ENCODE assay signal across 8 mouse cellular contexts in genomic region chr9:57831267-57832082, GRCm38 (mm10). TPM values are rescaled to one million over a fixed set of nuclear protein-coding genes. Genes with fewer than 3 reads are reported as not detected.
A peak's percentile ranks its signal among the peaks of the same experiment; 100 is the strongest.
DNase-seq lines count a peak whose midpoint lies in the region; ATAC-seq lines count a peak whose summit lies in the region.

No protein-coding gene starts in this region.

- H3K9ac ChIP-seq in hindbrain, embryonic 13.5 days: peak overlapping the region; percentile 58

- 0 out of 2 replicates have a peak, but pooled peaks cover 4% of the 10 kb centered on the region for H3K27me3 ChIP-seq in hindbrain, embryonic 13.5 days

- 12% methylated on average over 24 of the region's 24 CpGs for WGBS in hindbrain, embryonic 13.5 days

- peak overlapping the region; percentile 50 for H3K27ac ChIP-seq in hindbrain, embryonic 13.5 days

- H3K9me3 ChIP-seq in hindbrain, embryonic 13.5 days: no peaks in the 10 kb centered on the region

- DNase-seq in NIH3T3 (ENCODE audit: low read depth): peak; percentile 99
- DNase-seq in cerebellum, postnatal 25 days: peak; percentile 73 to 81
- DNase-seq in frontal cortex, postnatal 25 days (ENCODE audit: low spot score in 2 of 2): peak; percentile 77 to 91
- peak; percentile 58 to 75 for DNase-seq in layer of hippocampus, postnatal 25 days (ENCODE audit: extremely low spot score in 1 of 2, low spot score in 1 of 2)
- peak; percentile 97 for DNase-seq in lung, postnatal 14 days
- peak; percentile 80 for DNase-seq in retina, embryonic 14.5 days (ENCODE audit: low spot score)
- peak; percentile 93 to 94 for DNase-seq in urinary bladder, adult 18-20 months (ENCODE audit: low spot score in 2 of 2)

- H3K4me2 ChIP-seq in hindbrain, embryonic 13.5 days: peak overlapping the region; percentile 48

- ATAC-seq in hindbrain, embryonic 13.5 days (ENCODE audit: low FRiP score): peak; percentile 84

- peaks cover 11% of the 10 kb centered on the region; the same call in 1 of the 2 replicates for H3K36me3 ChIP-seq in hindbrain, embryonic 13.5 days

- H3K4me3 ChIP-seq in hindbrain, embryonic 13.5 days: peak overlapping the region; percentile 15

- peaks cover 67% of the 10 kb centered on the region for H3K4me1 ChIP-seq in hindbrain, embryonic 13.5 days (replicated peaks)

RNA-seq across cellular contexts. Expression of gene Arid3b, which starts 5.1 kb away (rescaled TPM):
- 10.9 and 12.8 TPM in 2 replicates for polyA plus RNA-seq in hindbrain, embryonic 13.5 days (2015; fragmentation: Nextera tagmentation; extraction: Ambion mirVana)
- 1 to 10 TPM; 4.8 to 9.9 TPM for total RNA-seq in layer of hippocampus, postnatal 25 days (2021)

Comparison
In these comparisons a context has a peak if more than half of its experiments do, and no peak if none do; other contexts are left out.
1. Peak in every context shown above with its lines: DNase-seq, ATAC-seq, H3K4me3 ChIP-seq and H3K27ac ChIP-seq.